Mouse (Mus musculus) small intestine, adult 2 months (tissue): ENCODE measurements around the gene Olfr311. TPM values are rescaled to one million over a fixed set of nuclear protein-coding genes. Genes with fewer than 3 reads are reported as not detected.
"Not testable (repeated sequence)": the region's sequence is repeated elsewhere in the genome, so short reads cannot be mapped to it uniquely, and the experiment has no call there.

Experiments used
- H3K27ac ChIP-seq: fragments of 200-500 bp; 2 replicates; pipeline ENCODE4 v1.5.1; 2012; ENCODE audit warnings: low read depth, low read length, control low read depth, inconsistent platforms; ENCODE audit not compliant: insufficient read depth
- H3K27me3 ChIP-seq: fragments of 200-500 bp; 2 replicates; pipeline ENCODE4 v1.6.1; 2012; ENCODE audit warnings: mild to moderate bottlenecking, moderate library complexity, low read length, inconsistent platforms; ENCODE audit not compliant: control insufficient read depth, insufficient read depth
- H3K36me3 ChIP-seq: fragments of 200-500 bp; 2 replicates; pipeline ENCODE4 v1.6.1; 2012; ENCODE audit warnings: mild to moderate bottlenecking, low read length, control low read depth, inconsistent platforms; ENCODE audit not compliant: control insufficient read depth, insufficient read depth
- H3K4me1 ChIP-seq: fragments of 200-500 bp; 2 replicates; pipeline ENCODE4 v1.6.1; 2012; ENCODE audit warnings: low read length, inconsistent platforms, mixed read lengths; ENCODE audit not compliant: control insufficient read depth, insufficient read depth, insufficient read length
- H3K4me3 ChIP-seq: fragments of 200-500 bp; 2 replicates; pipeline ENCODE4 v1.5.1; 2012; ENCODE audit warnings: low read depth, mild to moderate bottlenecking, control low read depth, inconsistent platforms, low read length, moderate library complexity
- CTCF ChIP-seq: fragments of 200-500 bp; IDR thresholded peaks from 2 replicates; pipeline ENCODE4 v1.5.1; 2012; ENCODE audit warnings: low read depth, mild to moderate bottlenecking, control low read depth, inconsistent platforms, low read length, moderate library complexity, mixed read lengths; ENCODE audit not compliant: insufficient replicate concordance, insufficient read length; ENCODE audit errors: extremely low read depth
- POLR2A ChIP-seq: fragments of 200-500 bp; IDR thresholded peaks from 2 replicates; pipeline ENCODE4 v1.6.1; 2012; ENCODE audit warnings: low read depth, mild to moderate bottlenecking, control low read depth, inconsistent platforms, low read length, moderate library complexity
- WGBS: fragments of 180-500 bp; shearing (Covaris S2); methylation state at CpG from one replicate; pipeline ENCODE4 v1.1.7; 2018; 5-methylcytosine and 5-hydroxymethylcytosine counted together
- polyA plus RNA-seq: library from polyadenylated mRNA; depleted of rRNA; stranded (reverse); fragments of >200 nt; gene quantifications from 2 replicates; pipeline ENCODE4 v1.2.3, GENCODE M21; 2012; rRNA removed

Gene Olfr311
- not detected in 2 replicates for polyA plus RNA-seq

- not testable (repeated sequence) for H3K36me3 ChIP-seq, H3K4me1 ChIP-seq, H3K27ac ChIP-seq
Measured at GRCm38 (mm10) chr11:58838951-58839350, at the start of gene Olfr311. Gene Olfr311, plus strand, starts transcription at chr11:58839251.

GRCm38 (mm10) chr11:58789532-58789931, 49.5 kb upstream of the Olfr311 start:
- WGBS: 23% methylated on average over 3 of the region's 3 CpGs
- no peak overlapping the region for H3K4me3 ChIP-seq
- TF ChIP-seq CTCF: no peak
- TF ChIP-seq POLR2A: no peak
- no peak overlapping the region for H3K27ac ChIP-seq
- H3K36me3 ChIP-seq: no peaks in the 10 kb centered on the region
- no peaks in the 10 kb centered on the region for H3K4me1 ChIP-seq
- no peaks in the 10 kb centered on the region for H3K27me3 ChIP-seq

More at GRCm38 (mm10) chr11:58838951-58839350, at the start of gene Olfr311:
- not testable (repeated sequence) for H3K27me3 ChIP-seq, H3K4me3 ChIP-seq

GRCm38 (mm10) chr11:58790053-58790452, 49.0 kb upstream of the Olfr311 start:
- 28% methylated on average over 2 of the region's 2 CpGs for WGBS
- no peaks in the 10 kb centered on the region for H3K4me1 ChIP-seq

GRCm38 (mm10) chr11:58790646-58791045, 48.4 kb upstream of the Olfr311 start:
- H3K27me3 ChIP-seq: no peaks in the 10 kb centered on the region
- no peak overlapping the region for H3K27ac ChIP-seq
- H3K4me1 ChIP-seq: no peaks in the 10 kb centered on the region
- H3K36me3 ChIP-seq: no peaks in the 10 kb centered on the region
- WGBS: 70% methylated on average over 6 of the region's 6 CpGs
- TF ChIP-seq POLR2A: no peak
- no peak for TF ChIP-seq CTCF
- H3K4me3 ChIP-seq: no peak overlapping the region

More at GRCm38 (mm10) chr11:58790053-58790452, 49.0 kb upstream of the Olfr311 start:
- no peak overlapping the region for H3K27ac ChIP-seq
- no peak overlapping the region for H3K4me3 ChIP-seq
- TF ChIP-seq CTCF (no peak), POLR2A (no peak)
- no peaks in the 10 kb centered on the region for H3K27me3 ChIP-seq
- H3K36me3 ChIP-seq: no peaks in the 10 kb centered on the region

GRCm38 (mm10) chr11:58795856-58796255, 43.2 kb upstream of the Olfr311 start:
- H3K36me3 ChIP-seq: no peaks in the 10 kb centered on the region
- no peak overlapping the region for H3K4me3 ChIP-seq
- H3K4me1 ChIP-seq: no peaks in the 10 kb centered on the region
- no peak overlapping the region for H3K27ac ChIP-seq
- H3K27me3 ChIP-seq: no peaks in the 10 kb centered on the region
- TF ChIP-seq CTCF (no peak), POLR2A (no peak)
- WGBS: 92% methylated on average over 2 of the region's 2 CpGs

- WGBS: 83% methylated on average over 7 of the region's 7 CpGs
Measured at GRCm38 (mm10) chr11:58796850-58797249, 42.2 kb upstream of the Olfr311 start.

GRCm38 (mm10) chr11:58799747-58800146, 39.3 kb upstream of the Olfr311 start:
- TF ChIP-seq CTCF: no peak
- TF ChIP-seq POLR2A: no peak
- Histone ChIP-seq H3K36me3 (no peaks in the 10 kb centered on the region), H3K4me3 (no peak overlapping the region), H3K27me3 (no peaks in the 10 kb centered on the region), H3K4me1 (peaks cover 12% of the 10 kb centered on the region; the same call in 1 of the 2 replicates), H3K27ac (no peak overlapping the region)
- 78% methylated on average over 5 of the region's 5 CpGs for WGBS

More at GRCm38 (mm10) chr11:58796850-58797249, 42.2 kb upstream of the Olfr311 start:
- no peaks in the 10 kb centered on the region for H3K36me3 ChIP-seq
- TF ChIP-seq POLR2A: no peak
- no peak for TF ChIP-seq CTCF
- no peak overlapping the region for H3K4me3 ChIP-seq
- no peaks in the 10 kb centered on the region for H3K27me3 ChIP-seq
- H3K4me1 ChIP-seq: peaks cover 3% of the 10 kb centered on the region; the same call in 1 of the 2 replicates
- no peak overlapping the region for H3K27ac ChIP-seq
